Mouse (Mus musculus): ENCODE results near the gene Ppp2r3a. TPM values are rescaled to one million over a fixed set of nuclear protein-coding genes. Genes with fewer than 3 reads are reported as not detected.

The Ppp2r3a gene
- polyA plus RNA-seq (2015; fragmentation: Nextera tagmentation; extraction: Ambion mirVana), result 15.8 and 16.0 TPM in 2 replicates

DNA sequence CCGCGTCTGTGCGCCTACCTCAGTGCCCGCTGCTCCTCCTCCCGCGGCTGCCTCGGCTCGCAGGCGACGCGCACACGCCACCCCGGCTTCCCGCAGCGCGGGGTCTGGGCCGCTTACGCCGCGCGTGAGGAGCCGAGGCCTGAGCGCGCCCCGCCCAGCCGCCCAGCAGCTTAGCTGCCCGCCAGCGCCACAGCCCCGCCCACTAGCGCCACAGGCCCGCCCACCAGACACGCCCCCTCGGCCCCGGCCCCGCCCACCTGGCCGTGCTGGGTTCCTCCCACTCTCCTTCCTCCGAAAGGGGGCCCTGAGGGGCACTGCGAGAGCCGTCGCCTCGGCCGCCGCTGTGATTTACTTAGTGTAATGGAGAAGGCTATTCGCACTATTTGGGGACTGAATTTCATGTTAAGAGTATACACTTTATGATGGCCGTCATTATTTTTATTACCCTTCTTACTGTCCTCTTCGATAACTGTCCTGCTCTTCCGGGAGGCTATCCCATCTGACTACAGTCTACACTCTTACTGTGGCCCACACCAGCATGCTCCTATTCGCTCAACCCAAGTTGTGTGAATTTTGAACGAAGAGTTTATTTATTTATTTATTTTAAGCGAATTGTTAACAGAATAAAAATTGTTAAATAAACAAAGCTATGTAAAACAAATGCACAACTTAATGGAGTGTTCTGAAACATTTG lies at the start of gene Ppp2r3a:
Gene Ppp2r3a, minus strand, starts transcription at position 152 of the 694 bp plus-strand sequence.

DNA sequence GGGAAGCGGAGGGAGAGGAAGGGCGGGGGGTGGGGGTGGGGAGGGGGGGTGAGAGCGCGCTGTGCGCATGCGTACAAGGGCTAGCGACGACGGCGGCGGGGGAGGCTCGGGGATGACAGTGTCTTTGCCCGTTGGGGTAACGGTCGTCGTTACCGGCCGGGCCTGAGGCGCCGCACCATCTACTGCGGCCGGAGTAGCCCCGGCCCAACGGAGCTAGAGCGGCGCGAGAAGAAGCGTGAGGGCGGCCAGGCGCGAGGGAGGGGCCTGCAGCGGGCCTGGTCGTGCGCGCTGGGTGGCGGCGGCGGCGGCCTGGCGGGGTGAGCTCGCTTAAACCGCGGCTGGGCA lies 177.6 kb downstream of the Ppp2r3a start, which contains the start of gene Msl2:
Gene Msl2, plus strand, starts transcription at position 115 of the 345 bp plus-strand sequence.

Other genes with a start within 250 kb of the Ppp2r3a start
- gene Pccb, start 216.9 kb downstream of the Ppp2r3a start, polyA plus RNA-seq (2015; fragmentation: Nextera tagmentation; extraction: Ambion mirVana), result 16.8 and 17.7 TPM in 2 replicates
- 3.1 and 3.2 TPM in 2 replicates for gene Msl2, start 177.7 kb downstream of the Ppp2r3a start, polyA plus RNA-seq (2015; fragmentation: Nextera tagmentation; extraction: Ambion mirVana)

Data from urinary bladder, postnatal 0 days (tissue).